Mouse (Mus musculus) ES-Bruce4 (cell line): Measurements from ENCODE around the gene Mutyh. TPM values are rescaled to one million over a fixed set of nuclear protein-coding genes. Genes with fewer than 3 reads are reported as not detected.
A peak's percentile ranks its signal among the peaks of the same experiment; 100 is the strongest.
"Not testable (repeated sequence)": the region's sequence is repeated elsewhere in the genome, so short reads cannot be mapped to it uniquely, and the experiment has no call there.

ENCODE experiments used
- H3K27ac ChIP-seq: 2 replicates; pipeline ENCODE4 v1.5.1; 2012; ENCODE audit warnings: low read length, inconsistent platforms; ENCODE audit not compliant: insufficient read depth
- H3K27me3 ChIP-seq: 2 replicates; pipeline ENCODE4 v1.6.1; 2012; ENCODE audit warnings: mild to moderate bottlenecking, low read length, inconsistent platforms; ENCODE audit not compliant: control insufficient read depth, poor library complexity, insufficient read depth, severe bottlenecking
- H3K36me3 ChIP-seq: 2 replicates; pipeline ENCODE4 v1.6.1; 2012; ENCODE audit warnings: inconsistent platforms, mild to moderate bottlenecking, low read length, moderate library complexity; ENCODE audit not compliant: control insufficient read depth, poor library complexity, insufficient read depth, severe bottlenecking
- H3K4me1 ChIP-seq: one replicate; pipeline ENCODE4 v1.8.1; 2011; ENCODE audit warnings: low read length; ENCODE audit not compliant: control insufficient read depth, insufficient read depth
- H3K4me3 ChIP-seq: 2 replicates; pipeline ENCODE4 v1.5.1; 2011; ENCODE audit warnings: low read depth, mild to moderate bottlenecking, low read length
- H3K9ac ChIP-seq: 2 replicates; pipeline ENCODE4 v1.6.1; 2012; ENCODE audit warnings: low read depth, mild to moderate bottlenecking, inconsistent platforms; ENCODE audit not compliant: poor library complexity, severe bottlenecking
- H3K9me3 ChIP-seq: replicated peaks from 2 replicates; pipeline ENCODE4 v1.6.1; 2012; ENCODE audit warnings: mild to moderate bottlenecking, low read length, inconsistent platforms; ENCODE audit not compliant: control insufficient read depth, poor library complexity, insufficient read depth, severe bottlenecking
- CTCF ChIP-seq: IDR thresholded peaks from one replicate; pipeline ENCODE4 v1.8.1; 2011; ENCODE audit warnings: low read depth, low read length
- EP300 ChIP-seq: IDR thresholded peaks from 2 replicates; pipeline ENCODE4 v1.6.1; 2011; ENCODE audit warnings: low read depth, low read length; ENCODE audit not compliant: insufficient read depth
- POLR2A ChIP-seq: IDR thresholded peaks from one replicate; pipeline ENCODE4 v1.8.1; 2011; ENCODE audit warnings: low read length; ENCODE audit not compliant: insufficient read depth
- polyA plus RNA-seq: library from polyadenylated mRNA; stranded (reverse); fragments of >200 nt; gene quantifications from 2 replicates; pipeline ENCODE4 v1.2.4, GENCODE M21; 2011; ENCODE audit warnings: low read depth; ENCODE audit not compliant: missing spikeins, insufficient read depth, insufficient read length

The Mutyh gene
- polyA plus RNA-seq, 1 experiment, result 30.0 TPM

GRCm38 (mm10) chr4:116821694-116822016 lies 14.1 kb downstream of the Mutyh start, which contains the start of gene Hpdl:
TSS of gene Hpdl (minus strand) at chr4:116821707.
- no peak within 1 kb of the TSS for H3K27ac ChIP-seq
- peak within 1 kb of the TSS; percentile 60 for H3K4me3 ChIP-seq
- H3K4me1 ChIP-seq, result peaks cover 3% of the 10 kb centered on the region
- no peaks in the 10 kb centered on the region for H3K9me3 ChIP-seq
- H3K36me3 ChIP-seq, result no peaks in the 10 kb centered on the region; the same call in 1 of the 2 replicates
- H3K9ac ChIP-seq, result peak within 1 kb of the TSS; percentile 45
- TF ChIP-seq EP300 (no peak), POLR2A (no peak), CTCF (no peak)
- H3K27me3 ChIP-seq, result no peaks in the 10 kb centered on the region

DNA sequence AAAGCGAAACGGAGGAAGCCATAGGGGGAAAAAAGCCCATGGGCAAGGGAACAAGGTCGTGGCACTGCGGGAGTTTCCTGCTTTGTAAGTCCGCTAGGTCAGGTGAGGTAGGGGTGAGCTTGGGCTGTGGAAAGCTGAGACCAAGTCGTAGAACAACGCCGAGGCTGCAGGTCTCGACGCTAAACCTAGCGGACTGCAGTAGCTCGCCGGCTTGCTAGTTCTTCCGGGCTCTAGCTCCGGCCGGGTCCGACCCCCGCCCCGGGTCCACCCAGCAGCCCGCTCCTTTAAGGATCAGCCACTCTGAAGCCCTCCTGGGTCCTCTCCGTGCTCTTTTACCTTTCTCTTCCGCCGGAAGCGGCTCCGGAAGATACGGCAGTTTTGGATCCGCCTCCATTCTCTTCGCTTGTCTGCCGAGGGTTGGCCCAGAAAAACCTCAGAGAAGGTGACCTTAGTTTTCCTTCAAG lies 17.1 kb downstream of the Mutyh start:
- Histone ChIP-seq H3K27me3 (no peaks in the 10 kb centered on the region), H3K27ac (peak overlapping the region; percentile 57), H3K9ac (peak overlapping the region; percentile 67), H3K9me3 (no peaks in the 10 kb centered on the region), H3K36me3 (no peaks in the 10 kb centered on the region), H3K4me3 (peak overlapping the region; percentile 65), H3K4me1 (peaks cover 4% of the 10 kb centered on the region)
- TF ChIP-seq POLR2A (peak; percentile 42), CTCF (no peak)

- Histone ChIP-seq H3K36me3 (no peaks in the 10 kb centered on the region), H3K9me3 (no peaks in the 10 kb centered on the region), H3K27ac (no peak overlapping the region), H3K27me3 (no peaks in the 10 kb centered on the region), H3K4me3 (no peak overlapping the region), H3K4me1 (peaks cover 5% of the 10 kb centered on the region), H3K9ac (no peak overlapping the region)
- TF ChIP-seq CTCF (peak; percentile 47), EP300 (no peak)
These were observed 20.3 kb downstream of the Mutyh start for GRCm38 (mm10) chr4:116827819-116828218.

GRCm38 (mm10) chr4:116829364-116830069 lies 22.0 kb downstream of the Mutyh start:
- Histone ChIP-seq H3K4me1 (peaks cover 2% of the 10 kb centered on the region), H3K9me3 (no peaks in the 10 kb centered on the region), H3K27me3 (no peaks in the 10 kb centered on the region), H3K9ac (no peak overlapping the region), H3K4me3 (no peak overlapping the region), H3K36me3 (no peaks in the 10 kb centered on the region), H3K27ac (0 out of 2 replicates have a peak overlapping the region, but pooled peaks have one; percentile 39)
- TF ChIP-seq EP300, result no peak
- TF ChIP-seq CTCF, result no peak
- no peak for TF ChIP-seq POLR2A

DNA sequence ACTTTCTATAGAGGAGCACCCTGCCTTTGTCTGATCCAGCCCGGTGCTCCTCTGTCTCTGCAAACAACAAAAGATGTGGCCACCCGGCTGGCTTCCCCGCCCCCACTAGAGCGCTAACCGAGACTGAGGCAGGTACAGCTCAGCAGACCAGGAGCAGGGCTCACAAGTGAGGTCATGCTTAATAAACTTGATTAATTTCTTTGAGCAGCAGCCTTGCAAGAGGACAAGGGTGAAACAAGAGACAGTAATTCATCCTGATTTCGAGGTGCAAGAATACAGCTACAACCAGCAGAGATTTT lies 22.5 kb downstream of the Mutyh start:
- Histone ChIP-seq H3K9me3 (no peaks in the 10 kb centered on the region), H3K27ac (no peak overlapping the region)
- TF ChIP-seq CTCF (no peak), EP300 (0 out of 2 replicates have a peak, but pooled peaks have one; percentile 40)

DNA sequence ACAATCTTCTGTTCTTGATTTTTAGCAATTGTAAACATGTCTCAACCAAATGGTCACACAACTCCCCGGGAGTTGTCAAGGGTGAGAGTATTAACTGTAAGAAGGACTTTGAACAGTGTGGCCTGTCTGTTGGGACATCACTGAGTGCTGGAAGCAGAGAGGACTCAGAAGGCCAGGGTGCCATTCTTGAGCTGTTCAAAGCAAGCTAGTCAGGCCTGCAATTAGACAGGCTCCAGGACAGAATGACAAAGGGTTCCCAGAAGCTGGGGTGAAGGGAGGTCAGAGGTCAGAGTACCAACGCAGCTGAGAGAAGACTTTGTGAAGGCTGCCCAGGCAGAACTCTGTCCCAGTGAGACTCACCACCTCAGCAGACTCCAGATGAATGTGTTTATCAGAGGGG lies 31.5 kb downstream of the Mutyh start:
- Histone ChIP-seq H3K27ac (no peak overlapping the region), H3K4me1 (no peaks in the 10 kb centered on the region)
- TF ChIP-seq POLR2A (no peak), CTCF (no peak), EP300 (0 out of 2 replicates have a peak, but pooled peaks have one; percentile 8)

More for the DNA sequence above, 22.5 kb downstream of the Mutyh start:
- no peak overlapping the region for H3K4me3 ChIP-seq
- H3K9ac ChIP-seq, result no peak overlapping the region
- peaks cover 2% of the 10 kb centered on the region for H3K4me1 ChIP-seq
- no peaks in the 10 kb centered on the region for H3K36me3 ChIP-seq
- no peaks in the 10 kb centered on the region for H3K27me3 ChIP-seq

DNA sequence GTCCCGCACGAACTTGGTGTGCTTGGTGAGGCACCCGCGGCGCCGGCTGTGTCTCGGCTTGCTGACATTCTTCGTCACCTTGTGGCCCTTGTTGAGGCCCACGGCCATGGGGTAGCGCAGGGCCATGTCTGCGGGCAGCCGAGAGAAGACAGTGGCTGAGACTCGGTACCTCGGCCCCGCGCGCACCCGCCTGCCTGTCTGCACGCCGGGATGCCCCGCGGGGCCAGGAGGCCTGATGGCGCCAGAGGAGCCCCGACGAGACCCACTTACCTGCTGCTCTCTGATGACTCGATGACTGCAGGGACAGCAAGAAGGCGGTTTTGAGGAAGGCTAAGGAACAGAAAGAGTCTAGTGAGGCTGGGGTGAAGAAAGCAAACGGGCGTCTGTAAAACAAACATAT lies 32.6 kb downstream of the Mutyh start:
- not testable (repeated sequence) for H3K9ac ChIP-seq, H3K36me3 ChIP-seq, H3K27me3 ChIP-seq, H3K4me1 ChIP-seq, H3K9me3 ChIP-seq, H3K27ac ChIP-seq
- peak overlapping the region; percentile 24 for H3K4me3 ChIP-seq

More for the DNA sequence above, 31.5 kb downstream of the Mutyh start:
- no peaks in the 10 kb centered on the region for H3K36me3 ChIP-seq
- H3K9me3 ChIP-seq, result no peaks in the 10 kb centered on the region
- no peaks in the 10 kb centered on the region; the same call in 1 of the 2 replicates for H3K27me3 ChIP-seq
- no peak overlapping the region for H3K9ac ChIP-seq
- no peak overlapping the region for H3K4me3 ChIP-seq
